Mouse (Mus musculus): ENCODE results near the gene 4921509C19Rik. TPM values are rescaled to one million over a fixed set of nuclear protein-coding genes. Genes with fewer than 3 reads are reported as not detected.
"Not testable (repeated sequence)": the region's sequence is repeated elsewhere in the genome, so short reads cannot be mapped to it uniquely, and the experiment has no call there.

The 4921509C19Rik gene
- polyA plus RNA-seq, 1 experiment from 2014 or later = not detected

- H3K36me3 ChIP-seq; H3K9me3 ChIP-seq; H3K4me1 ChIP-seq; H3K9ac ChIP-seq (replicated peaks); ATAC-seq (replicated peaks); H3K4me2 ChIP-seq (replicated peaks); H3K27ac ChIP-seq (replicated peaks); H3K4me3 ChIP-seq; H3K27me3 ChIP-seq: not testable (repeated sequence)
- 78% methylated on average over 4 of the region's 4 CpGs for WGBS
Observed at GRCm38 (mm10) chr2:151434971-151435370, 41.0 kb downstream of the 4921509C19Rik start.

GRCm38 (mm10) chr2:151434203-151434602, 41.8 kb downstream of the 4921509C19Rik start:
- H3K4me2 ChIP-seq (replicated peaks); H3K4me1 ChIP-seq; H3K9me3 ChIP-seq; H3K4me3 ChIP-seq; H3K9ac ChIP-seq (replicated peaks); H3K27ac ChIP-seq (replicated peaks); H3K36me3 ChIP-seq; H3K27me3 ChIP-seq; ATAC-seq (replicated peaks): not testable (repeated sequence)
- 57% methylated on average over 4 of the region's 4 CpGs for WGBS

Other genes starting within 250 kb of the 4921509C19Rik start
- gene Nsfl1c, start 18.0 kb upstream of the 4921509C19Rik start, polyA plus RNA-seq (2015; fragmentation: Nextera tagmentation; extraction: Ambion mirVana) = 267 and 273 TPM in 2 replicates
- gene Fkbp1a, start 66.3 kb upstream of the 4921509C19Rik start, polyA plus RNA-seq (2015; fragmentation: Nextera tagmentation; extraction: Ambion mirVana) = 587 and 591 TPM in 2 replicates
- gene Sdcbp2, start 96.5 kb upstream of the 4921509C19Rik start, polyA plus RNA-seq (2015; fragmentation: Nextera tagmentation; extraction: Ambion mirVana) = 0.52 and 0.64 TPM in 2 replicates
- gene Snph, start 156.4 kb upstream of the 4921509C19Rik start, polyA plus RNA-seq (2015; fragmentation: Nextera tagmentation; extraction: Ambion mirVana) = 10.0 and 11.2 TPM in 2 replicates
- 0.10 TPM in 1 of 2 replicates, not detected in the other for gene Rad21l, start 192.4 kb upstream of the 4921509C19Rik start, polyA plus RNA-seq (2015; fragmentation: Nextera tagmentation; extraction: Ambion mirVana)
- gene Tmem74b, start 225.9 kb upstream of the 4921509C19Rik start, polyA plus RNA-seq (2015; fragmentation: Nextera tagmentation; extraction: Ambion mirVana) = 24.1 and 24.8 TPM in 2 replicates